Comparison of ENCODE assay signal across 7 mouse cellular contexts in genomic region chr1:187607065-187608047, GRCm38 (mm10). TPM values are rescaled to one million over a fixed set of nuclear protein-coding genes. Genes with fewer than 3 reads are reported as not detected.
DNase-seq lines count a peak whose midpoint lies in the region; ATAC-seq and TF ChIP-seq lines count a peak whose summit lies in the region.

No protein-coding gene starts in this region.

- 11% methylated on average over 45 of the region's 47 CpGs for WGBS in intestine, postnatal 0 days

- no peak for ATAC-seq in intestine, postnatal 0 days
- 0 out of 2 replicates have a peak, but pooled peaks have one; percentile 26 for ATAC-seq in megakaryocyte progenitor cell, adult 5-6 weeks (replicated peaks; ENCODE audit: poor library complexity)
- no peak for ATAC-seq in erythroblast, adult 5-6 weeks (replicated peaks; ENCODE audit: low FRiP score, poor library complexity, severe bottlenecking)

- TF ChIP-seq CTCF in ES-Bruce4 (IDR thresholded peaks at IDR 0.05; ENCODE audit: low read depth, low read length), result no peak
- TF ChIP-seq CTCF in intestine, postnatal 0 days (IDR thresholded peaks at IDR 0.05; ENCODE audit: low read depth), result no peak

- intact Hi-C loops in gastrocnemius, postnatal 36 days (cut with DNase I), result no loop called here

- H3K9ac ChIP-seq in ES-Bruce4 (ENCODE audit: low read depth, poor library complexity, severe bottlenecking), result no peak overlapping the region
- no peak overlapping the region for H3K9ac ChIP-seq in intestine, postnatal 0 days (ENCODE audit: low read depth, low read length)

- peak; percentile 35 for DNase-seq in ZHBTc4 (ENCODE audit: low read depth, low spot score)
- no peak for DNase-seq in gastrocnemius, postnatal 36 days
- DNase-seq in frontal cortex, postnatal 10 days (ENCODE audit: low spot score in 2 of 2), result no peak

- peaks cover 12% of the 10 kb centered on the region; the same call in 1 of the 2 replicates for H3K27me3 ChIP-seq in ES-Bruce4 (ENCODE audit: control insufficient read depth, insufficient read depth, low read length, poor library complexity, severe bottlenecking)
- peaks cover 65% of the 10 kb centered on the region for H3K27me3 ChIP-seq in intestine, postnatal 0 days (replicated peaks; ENCODE audit: control insufficient read depth, insufficient read depth, low read length)

- H3K27ac ChIP-seq in ES-Bruce4 (ENCODE audit: insufficient read depth, low read length), result no peak overlapping the region
- H3K27ac ChIP-seq in intestine, postnatal 0 days (ENCODE audit: low read depth, low read length), result no peak overlapping the region

- no peaks in the 10 kb centered on the region for H3K4me1 ChIP-seq in ES-Bruce4 (ENCODE audit: control insufficient read depth, insufficient read depth, low read length)
- H3K4me1 ChIP-seq in intestine, postnatal 0 days (replicated peaks; ENCODE audit: control insufficient read depth, insufficient read depth, low read length), result no peaks in the 10 kb centered on the region

- no peak for TF ChIP-seq POLR2A in ES-Bruce4 (IDR thresholded peaks at IDR 0.05; ENCODE audit: insufficient read depth, low read length)

- no peaks in the 10 kb centered on the region for H3K36me3 ChIP-seq in ES-Bruce4 (ENCODE audit: control insufficient read depth, insufficient read depth, low read length, poor library complexity, severe bottlenecking)
- no peaks in the 10 kb centered on the region for H3K36me3 ChIP-seq in intestine, postnatal 0 days (ENCODE audit: control insufficient read depth, insufficient read depth)

- peak overlapping the region; percentile 11 for H3K4me3 ChIP-seq in ES-Bruce4 (ENCODE audit: low read depth, low read length)
- peak overlapping the region; percentile 53 for H3K4me3 ChIP-seq in intestine, postnatal 0 days (ENCODE audit: low read depth, low read length)

- peak overlapping the region; percentile 92; the same call in 1 of the 2 replicates for H3K4me2 ChIP-seq in intestine, postnatal 0 days (replicated peaks; ENCODE audit: low read depth)

- no peak for TF ChIP-seq EP300 in ES-Bruce4 (IDR thresholded peaks at IDR 0.05; ENCODE audit: insufficient read depth, low read depth, low read length)

- no peaks in the 10 kb centered on the region for H3K9me3 ChIP-seq in ES-Bruce4 (replicated peaks; ENCODE audit: control insufficient read depth, insufficient read depth, low read length, poor library complexity, severe bottlenecking)
- H3K9me3 ChIP-seq in intestine, postnatal 0 days (ENCODE audit: control insufficient read depth), result no peaks in the 10 kb centered on the region

RNA-seq across cellular contexts. Expression of gene Esrrg, which starts 1.2 kb away (rescaled TPM):
- polyA plus RNA-seq in ES-Bruce4 (2011; ENCODE audit: insufficient read depth, insufficient read length, low read depth, missing spikeins), result 0.12 TPM in 1 of 2 replicates, not detected in the other
- polyA plus RNA-seq in intestine, postnatal 0 days (2015; fragmentation: Nextera tagmentation; extraction: Ambion mirVana), result 0.89 and 1.2 TPM in 2 replicates
- not detected in 2 replicates for total RNA-seq in megakaryocyte progenitor cell, adult 5-6 weeks (2015)
- not detected in 2 replicates for total RNA-seq in megakaryocyte progenitor cell, adult 5-6 weeks (2017)
- not detected in 2 replicates for total RNA-seq in erythroblast, adult 5-6 weeks (2015; ENCODE audit: low replicate concordance)
- not detected in 2 replicates for total RNA-seq in erythroblast, adult 5-6 weeks (2017; ENCODE audit: low replicate concordance)
- total RNA-seq in gastrocnemius, postnatal 36 days (2021), result 10 to 100 TPM; 18.5 to 30.4 TPM

Comparison
In these comparisons a context has a peak if more than half of its experiments do, and no peak if none do; other contexts are left out.
1. RNA of gene Esrrg, which starts 1.2 kb away (total RNA-seq): 18.5 to 30.4 TPM in gastrocnemius, postnatal 36 days; not detected in megakaryocyte progenitor cell, adult 5-6 weeks and not detected in erythroblast, adult 5-6 weeks; every median in the first group is over 10 times any median in the second.